Comparison of ENCODE assay signal across 8 mouse cellular contexts in the genomic region with DNA sequence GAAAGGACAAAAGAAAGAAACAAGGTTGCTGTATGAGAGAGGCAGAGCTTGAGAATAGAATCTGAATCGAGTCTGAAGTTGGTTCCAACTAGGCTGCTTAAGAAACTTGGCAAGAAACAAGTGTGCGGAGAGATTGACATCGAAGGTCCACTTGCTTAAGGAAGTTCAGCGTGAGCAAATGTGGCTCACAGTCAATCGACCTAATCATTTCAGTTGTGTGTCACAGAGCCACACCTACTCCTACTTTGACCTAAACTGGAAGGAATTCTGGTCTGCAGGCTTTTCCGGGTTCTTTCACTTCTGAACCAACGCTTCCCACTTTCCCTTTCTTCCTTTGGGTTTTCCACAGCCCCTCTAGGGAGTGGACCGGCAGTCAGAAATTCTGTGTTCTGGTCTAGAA.
DNase-seq lines count a peak whose midpoint lies in the region; ATAC-seq and TF ChIP-seq lines count a peak whose summit lies in the region.

No protein-coding gene starts in this region.

- peak overlapping the region; percentile 60 for H3K9ac ChIP-seq in forebrain, embryonic 13.5 days
- H3K9ac ChIP-seq in hindbrain, postnatal 0 days (replicated peaks; ENCODE audit: low read length) = peak overlapping the region; percentile 35; the same call in 1 of the 2 replicates
- H3K9ac ChIP-seq in midbrain, embryonic 15.5 days = no peak overlapping the region

- H3K4me2 ChIP-seq in forebrain, embryonic 13.5 days = peak overlapping the region; percentile 56
- H3K4me2 ChIP-seq in hindbrain, postnatal 0 days (ENCODE audit: low read depth, low read length) = peak overlapping the region; percentile 47
- H3K4me2 ChIP-seq in midbrain, embryonic 15.5 days = peak overlapping the region; percentile 30

- H3K36me3 ChIP-seq in forebrain, embryonic 13.5 days (ENCODE audit: poor library complexity, severe bottlenecking) = 0 out of 2 replicates have a peak, but pooled peaks cover 2% of the 10 kb centered on the region
- no peaks in the 10 kb centered on the region for H3K36me3 ChIP-seq in hindbrain, postnatal 0 days (ENCODE audit: insufficient read depth, low read length)
- H3K36me3 ChIP-seq in midbrain, embryonic 15.5 days (replicated peaks) = no peaks in the 10 kb centered on the region

- no peaks in the 10 kb centered on the region for H3K9me3 ChIP-seq in forebrain, embryonic 13.5 days (replicated peaks)
- no peaks in the 10 kb centered on the region for H3K9me3 ChIP-seq in hindbrain, postnatal 0 days (ENCODE audit: low read length)
- no peaks in the 10 kb centered on the region for H3K9me3 ChIP-seq in midbrain, embryonic 15.5 days

- intact Hi-C loops in gastrocnemius, postnatal 14 days (cut with DNase I; ENCODE audit: low total_unique reads) = no loop called here

- peak; percentile 57 for DNase-seq in gastrocnemius, adult 18-20 months (ENCODE audit: low spot score)
- no peak for DNase-seq in gastrocnemius, postnatal 14 days
- DNase-seq in hindbrain, postnatal 0 days (ENCODE audit: low spot score) = no peak
- no peak for DNase-seq in cerebellum, postnatal 10 days
- DNase-seq in layer of hippocampus, adult 9-11 months = no peak
- DNase-seq in embryo, embryonic 11 days = no peak

- TF ChIP-seq CTCF in hindbrain, postnatal 0 days (IDR thresholded peaks at IDR 0.05; ENCODE audit: low read depth) = no peak

- no peak for ATAC-seq in forebrain, embryonic 13.5 days
- no peak for ATAC-seq in hindbrain, postnatal 0 days
- ATAC-seq in midbrain, embryonic 15.5 days (replicated peaks) = no peak

- peaks cover 40% of the 10 kb centered on the region for H3K4me1 ChIP-seq in forebrain, embryonic 13.5 days
- H3K4me1 ChIP-seq in hindbrain, postnatal 0 days (ENCODE audit: insufficient read depth, low read length) = peaks cover 12% of the 10 kb centered on the region
- peaks cover 21% of the 10 kb centered on the region for H3K4me1 ChIP-seq in midbrain, embryonic 15.5 days

- peak overlapping the region; percentile 77; the same call in 1 of the 2 replicates for H3K27ac ChIP-seq in forebrain, embryonic 13.5 days
- H3K27ac ChIP-seq in hindbrain, postnatal 0 days = peak overlapping the region; percentile 82; the same call in 1 of the 2 replicates
- peak overlapping the region; percentile 61 for H3K27ac ChIP-seq in midbrain, embryonic 15.5 days

- H3K4me3 ChIP-seq in forebrain, embryonic 13.5 days = peak overlapping the region; percentile 29
- peak overlapping the region; percentile 11; the same call in 1 of the 2 replicates for H3K4me3 ChIP-seq in hindbrain, postnatal 0 days (ENCODE audit: low read length)
- H3K4me3 ChIP-seq in midbrain, embryonic 15.5 days = no peak overlapping the region

- 66% methylated on average over 8 of the region's 8 CpGs for WGBS in forebrain, embryonic 13.5 days
- WGBS in hindbrain, postnatal 0 days = 53% methylated on average over 8 of the region's 8 CpGs
- WGBS in midbrain, embryonic 15.5 days = 74% methylated on average over 8 of the region's 8 CpGs

- no peaks in the 10 kb centered on the region for H3K27me3 ChIP-seq in forebrain, embryonic 13.5 days
- H3K27me3 ChIP-seq in hindbrain, postnatal 0 days (ENCODE audit: insufficient read depth, low read length) = no peaks in the 10 kb centered on the region
- no peaks in the 10 kb centered on the region for H3K27me3 ChIP-seq in midbrain, embryonic 15.5 days (replicated peaks)
